Mouse (Mus musculus) adrenal gland, postnatal 36 days (tissue): ENCODE measurements around the gene Vps35. TPM values are rescaled to one million over a fixed set of nuclear protein-coding genes. Genes with fewer than 3 reads are reported as not detected.

Experiments used
- DNase-seq, 2 experiments: peaks; one replicate each; pipeline ENCODE4 v3.0.0; 2021; ENCODE audit warnings: mixed read lengths in 1 of 2
- long read RNA-seq, 2 experiments: library from polyadenylated mRNA; stranded (forward); transcript quantifications; one replicate each; pipeline ENCODE4 v2.0.0; 2021; ENCODE audit warnings: borderline sequencing depth in 2 of 2
- total RNA-seq, 2 experiments: library from RNA; stranded (reverse); gene quantifications; 2 replicates each; pipeline ENCODE4 v1.2.3; 2021

Gene Vps35
- 100 to 1,000 TPM; 105 to 108 TPM for total RNA-seq
- long read RNA-seq, experiment 1, transcript Vps35-201 (17 exons, 3,474 nt) = major isoform, 159 of 172 reads
- long read RNA-seq, experiment 1, partial matches to known transcripts = 7 of 172 reads
- long read RNA-seq, experiment 1, other reads (novel, unspliced or antisense) = 6 of 172 reads
- long read RNA-seq, experiment 2, transcript Vps35-201 (17 exons, 3,474 nt) = major isoform, 24 of 29 reads
- long read RNA-seq, experiment 2, partial matches to known transcripts = 4 of 29 reads
- long read RNA-seq, experiment 2, other reads (novel, unspliced or antisense) = 1 of 29 reads

DNA sequence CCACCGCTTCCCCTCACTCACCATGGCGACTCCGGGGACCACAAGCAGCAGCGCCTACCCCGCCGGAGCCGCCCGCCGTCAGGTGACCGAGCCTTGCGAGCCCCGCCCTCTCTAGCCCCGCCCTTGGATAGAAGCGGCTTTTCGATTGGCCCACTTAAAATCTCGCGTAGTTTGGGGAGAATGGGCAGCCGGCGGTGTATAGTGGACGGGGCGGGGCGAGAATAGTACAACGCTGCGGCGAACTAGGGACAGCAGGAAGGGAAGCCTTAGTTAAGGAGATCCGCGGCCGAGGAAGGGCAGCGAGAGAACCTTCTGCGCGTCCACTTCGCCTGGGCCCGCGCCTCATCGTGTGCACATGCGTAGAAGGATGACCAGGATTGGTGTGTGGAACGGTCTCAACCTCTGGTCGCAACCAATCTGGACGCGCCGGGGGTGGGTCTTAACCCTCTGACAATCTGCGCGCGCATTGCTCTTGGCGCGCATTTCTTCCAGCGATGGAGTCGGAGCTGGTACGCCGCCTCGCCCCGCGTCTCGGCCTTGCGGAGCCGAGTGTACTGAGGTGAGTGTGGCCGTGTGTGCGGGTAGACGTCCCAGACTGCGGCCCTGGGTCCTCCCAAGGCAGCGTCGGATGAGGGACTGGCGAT, at the start of gene Vps35, which contains the start of gene Orc6:
Vps35 (minus strand) TSS at position 369 of the 644 bp plus-strand sequence.
Orc6 (plus strand) TSS at position 199 of the 644 bp plus-strand sequence.
- DNase-seq = peak; percentile 96 to 97

- no peak for DNase-seq
Measured at GRCm38 (mm10) chr8:85339871-85340573, 40.4 kb upstream of the Vps35 start.

DNA sequence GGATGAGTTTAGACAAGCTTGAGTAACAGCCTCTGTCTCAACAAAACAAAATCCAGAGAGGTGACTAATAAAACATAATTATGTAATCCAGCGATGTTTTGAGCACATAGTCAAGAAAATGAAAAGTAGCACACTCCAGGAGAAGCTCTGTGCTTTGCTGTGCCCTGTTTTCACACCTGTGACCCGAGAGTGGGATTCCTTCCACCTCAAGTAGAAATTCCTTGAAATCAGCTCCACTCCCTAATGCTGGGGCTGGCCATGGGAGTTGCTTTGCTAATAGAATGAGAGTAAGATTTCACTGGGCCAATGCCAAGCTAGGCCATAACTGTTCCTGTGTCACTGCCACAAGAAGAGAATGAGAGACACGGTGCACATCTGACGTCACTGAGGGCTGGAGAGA, 38.1 kb upstream of the Vps35 start:
- peak; percentile 3 to 12 for DNase-seq

- DNase-seq = no peak
Measured at GRCm38 (mm10) chr8:85336211-85336933, 36.8 kb upstream of the Vps35 start.

DNA sequence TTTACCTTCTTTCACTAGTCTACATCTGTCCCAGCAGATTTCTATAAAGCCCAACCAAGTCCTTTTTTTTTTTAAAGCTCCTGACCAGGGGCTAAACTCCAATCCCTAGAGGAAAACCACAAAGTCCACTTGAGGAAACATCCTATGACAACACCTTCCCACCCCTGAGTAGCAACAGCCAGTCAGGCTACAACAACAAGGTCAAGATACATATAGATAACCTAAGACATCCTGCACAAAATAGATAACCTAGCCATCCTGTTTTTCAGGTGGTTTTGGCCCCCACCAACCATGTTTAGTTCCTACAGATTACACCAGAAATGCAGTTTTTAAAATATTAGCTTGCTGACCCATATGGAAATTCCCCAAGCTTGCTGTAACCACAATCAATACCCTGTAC, 35.5 kb upstream of the Vps35 start:
- no peak for DNase-seq

DNA sequence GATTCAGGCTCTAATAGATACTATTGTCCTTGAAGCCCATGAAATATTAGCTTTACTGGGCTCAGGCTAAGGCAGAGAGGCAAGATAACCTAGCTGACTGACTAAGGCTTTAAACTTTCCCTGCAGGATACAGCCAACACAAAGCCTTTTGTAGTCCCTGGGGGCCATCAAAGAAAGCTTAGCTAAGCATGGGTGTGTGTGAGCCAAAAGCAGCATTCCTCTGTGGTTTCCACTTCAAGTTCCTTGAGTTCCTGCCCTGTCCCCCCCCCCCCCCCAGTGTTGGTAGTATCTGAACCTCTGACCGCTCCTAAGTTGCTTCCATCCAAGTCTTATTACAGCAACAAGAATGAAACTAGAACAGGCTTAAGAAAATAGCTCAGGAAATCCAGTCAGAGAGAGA, 29.9 kb upstream of the Vps35 start:
- DNase-seq = peak in 1 of 2 experiments; percentile 11

DNA sequence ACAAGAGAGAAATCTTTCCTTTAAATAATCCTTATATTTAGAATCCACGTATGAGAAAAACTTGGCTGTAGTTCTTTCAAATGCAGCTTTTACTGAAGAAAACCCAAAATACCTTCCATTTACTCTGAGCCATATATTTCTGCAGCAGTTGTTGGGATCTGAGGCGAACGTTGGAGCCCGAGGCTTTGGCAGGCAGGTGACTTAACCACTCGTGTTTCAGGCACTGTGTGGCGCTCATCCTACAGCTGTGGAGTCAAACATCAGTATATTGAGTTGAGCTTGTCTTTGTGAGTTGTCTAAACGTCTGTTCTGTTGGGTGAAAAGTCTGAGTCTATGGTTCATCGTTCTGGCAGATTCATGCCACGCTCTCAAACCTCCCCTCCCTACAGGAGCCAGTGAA, 27.4 kb upstream of the Vps35 start:
- no peak for DNase-seq

- no peak for DNase-seq
Measured at GRCm38 (mm10) chr8:85323084-85323483, 23.5 kb upstream of the Vps35 start.

DNA sequence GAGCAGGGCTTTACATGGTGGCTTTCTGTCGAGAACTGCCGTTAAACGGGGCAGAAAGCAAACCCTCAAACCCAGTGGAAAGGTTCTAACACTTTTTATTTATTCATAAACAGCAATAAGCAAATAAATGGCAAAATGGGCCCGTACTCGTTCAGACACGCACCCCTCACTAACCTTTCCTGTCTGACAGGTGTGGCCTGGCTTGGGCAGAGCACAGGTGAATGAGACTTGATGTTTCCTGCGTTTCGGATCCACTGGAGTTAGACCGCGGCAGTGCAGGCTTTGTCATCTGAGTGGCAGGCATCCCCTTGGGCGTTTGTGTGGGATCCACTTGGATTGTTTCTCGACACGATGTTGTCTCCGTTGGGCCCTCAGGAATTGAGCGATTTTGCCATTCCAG, 22.4 kb upstream of the Vps35 start:
- DNase-seq = no peak

DNA sequence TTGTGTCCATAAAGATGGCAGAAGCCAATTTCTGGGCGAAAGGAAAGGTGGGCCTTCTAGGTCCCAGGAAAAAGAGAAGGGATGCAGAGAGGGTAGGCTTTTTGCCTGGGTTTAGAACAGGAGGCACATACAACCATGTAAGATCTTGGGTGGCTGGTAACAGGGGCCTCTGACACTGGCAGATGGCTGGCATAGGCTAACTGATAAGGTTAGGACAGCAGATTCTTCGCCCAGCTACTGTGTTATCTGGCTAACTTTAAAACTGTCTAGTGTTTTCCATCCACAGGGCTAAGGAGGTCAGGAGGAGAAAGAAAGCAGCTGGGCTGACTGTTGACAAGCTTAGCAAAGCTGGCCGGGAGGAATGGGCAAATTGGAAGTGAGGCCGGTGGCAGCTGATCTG, 18.9 kb upstream of the Vps35 start:
- DNase-seq = no peak

GRCm38 (mm10) chr8:85313036-85313435, 13.4 kb upstream of the Vps35 start:
- DNase-seq = no peak

DNA sequence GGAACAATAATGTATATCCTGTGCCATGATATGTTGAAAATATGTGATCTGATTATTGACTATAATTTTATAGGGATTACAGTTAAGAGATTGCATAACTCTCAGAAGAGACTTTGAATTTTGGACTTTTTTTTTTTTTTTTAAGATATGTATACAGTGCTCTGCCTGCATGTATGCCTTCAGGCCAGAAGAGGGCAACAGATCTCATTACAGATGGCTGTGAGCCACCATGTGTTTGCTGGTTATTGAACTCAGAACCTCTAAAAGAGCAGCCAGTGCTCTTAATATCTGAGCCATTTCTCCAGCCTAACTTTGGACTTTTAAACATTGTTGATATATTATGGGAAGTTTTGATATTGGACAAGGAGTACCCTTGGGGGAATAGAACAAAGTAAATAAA, 12.1 kb upstream of the Vps35 start:
- DNase-seq = peak; percentile 27 to 30

DNA sequence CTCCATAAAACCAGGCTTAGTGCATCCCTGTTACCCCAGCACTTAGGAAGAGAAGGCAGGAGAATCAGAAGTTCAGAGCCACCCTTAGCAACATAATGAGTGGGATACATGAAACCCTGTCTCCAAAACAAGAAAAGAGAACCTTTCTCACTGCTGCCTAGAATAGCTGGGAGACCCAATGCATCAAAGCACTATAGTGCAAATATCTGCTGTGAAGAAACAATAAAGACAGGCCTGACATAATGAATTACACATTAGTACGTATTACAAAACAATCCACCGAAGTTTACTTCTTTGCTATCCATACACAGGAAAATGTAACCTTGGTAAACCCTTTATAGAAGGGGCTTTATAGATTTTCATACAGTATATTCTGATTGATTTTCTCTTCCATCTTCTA, 9.0 kb upstream of the Vps35 start:
- no peak for DNase-seq

- no peak for DNase-seq
Measured at GRCm38 (mm10) chr8:85303531-85303930, 3.9 kb upstream of the Vps35 start.

DNA sequence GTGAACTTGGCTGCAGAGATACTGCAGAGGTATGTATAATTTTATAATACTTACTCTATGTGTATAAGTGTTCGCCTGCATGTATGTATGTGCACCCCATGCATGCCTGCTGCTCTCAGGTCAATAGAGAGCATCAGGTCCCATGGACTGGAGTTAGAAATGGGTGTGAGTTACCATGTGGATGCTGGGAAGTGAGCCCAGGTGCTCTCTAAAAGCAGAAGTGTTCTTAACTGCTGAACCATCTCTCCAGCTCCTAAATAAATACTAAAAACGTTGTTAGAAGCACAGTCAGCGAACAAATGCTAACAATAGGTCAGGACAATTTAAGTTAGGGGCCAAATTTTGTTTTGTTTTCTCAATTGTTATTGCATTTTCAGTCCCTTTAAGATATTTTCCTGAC, 3.3 kb upstream of the Vps35 start:
- DNase-seq = no peak

DNA sequence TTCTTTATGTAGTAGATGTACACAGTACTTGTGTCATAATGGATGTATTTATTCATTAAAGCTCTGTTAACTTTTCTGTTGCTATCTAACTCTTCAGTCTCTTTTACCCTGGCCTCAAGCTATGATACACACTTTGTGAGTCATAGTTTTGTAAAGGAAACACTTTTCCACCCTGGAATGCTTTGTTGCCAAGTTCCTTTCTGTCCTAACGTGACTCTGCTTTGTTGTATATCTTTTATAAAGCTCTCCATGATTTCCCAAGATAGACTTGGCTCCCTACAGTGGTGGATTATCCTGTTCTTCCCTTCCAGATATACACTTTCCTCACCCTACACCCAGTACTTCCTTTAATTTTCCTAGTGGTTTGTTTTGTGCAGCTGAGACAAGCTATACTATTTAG, 2.3 kb upstream of the Vps35 start:
- no peak for DNase-seq

- peak in 1 of 2 experiments; percentile 8 for DNase-seq
Measured at GRCm38 (mm10) chr8:85298600-85299433, 785 bp downstream of the Vps35 start.

DNA sequence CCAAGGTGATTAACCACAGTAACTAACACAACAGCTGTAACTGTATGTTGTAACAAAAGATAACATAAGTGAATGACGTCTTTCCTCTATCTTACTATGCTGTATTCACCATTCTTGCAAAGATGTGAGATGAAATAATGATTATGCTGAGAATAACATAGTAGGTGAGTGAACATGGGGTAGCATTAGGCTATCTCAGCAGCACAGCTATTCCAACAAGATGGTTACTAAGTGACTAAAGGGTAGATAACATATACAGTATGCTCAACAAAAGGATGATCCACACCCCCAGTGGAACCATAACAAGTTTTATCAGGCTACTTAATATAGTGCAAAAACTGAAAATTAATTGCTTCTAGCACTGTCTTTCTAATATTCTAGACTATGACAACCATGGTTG, 12.8 kb downstream of the Vps35 start:
- DNase-seq = no peak

DNA sequence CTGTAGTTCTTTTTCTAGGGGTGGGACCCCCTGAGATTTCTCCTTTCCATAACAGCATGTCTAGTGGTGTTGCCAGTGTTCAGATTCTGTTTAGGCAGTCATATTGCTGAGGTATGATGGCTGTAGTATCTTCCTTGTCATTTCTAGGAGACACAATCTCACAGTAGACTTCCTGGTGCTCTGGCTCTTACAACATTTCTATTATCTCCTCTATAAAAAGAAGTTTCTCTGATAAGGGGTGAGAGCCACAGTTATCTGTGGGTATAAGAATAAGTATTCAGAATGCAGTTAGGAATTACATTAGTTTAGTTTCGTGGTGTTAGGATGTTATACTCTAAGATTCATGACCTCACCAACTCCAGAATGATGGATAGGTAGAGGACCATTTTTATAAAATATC, 72.3 kb downstream of the Vps35 start:
- no peak for DNase-seq

- no peak for DNase-seq
Measured at GRCm38 (mm10) chr8:85225688-85226087, 73.9 kb downstream of the Vps35 start, which contains the start of gene Olfr371. Olfr371 (plus strand) TSS chr8:85225988.

- peak in 1 of 2 experiments; percentile 4 for DNase-seq
Measured at GRCm38 (mm10) chr8:85220992-85221391, 78.6 kb downstream of the Vps35 start.

DNA sequence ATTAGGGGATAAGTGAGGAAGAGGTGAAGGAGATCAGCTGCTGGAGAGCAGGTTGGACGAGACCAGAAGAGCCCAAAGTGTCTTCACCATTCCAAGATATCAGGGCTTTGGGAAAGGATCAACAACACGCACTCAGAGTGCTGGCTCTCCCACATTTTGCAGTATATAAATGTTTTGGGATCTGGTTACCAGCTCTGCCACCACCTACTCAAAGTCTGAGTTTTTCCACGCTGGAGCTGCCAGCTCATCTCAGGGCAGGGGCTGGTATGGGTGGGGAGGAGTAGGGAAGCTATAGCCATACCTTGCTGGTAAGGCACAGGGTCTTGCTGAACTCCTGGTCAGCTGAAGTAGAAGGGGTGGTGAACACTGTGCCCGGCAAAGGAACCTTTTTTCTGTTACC, 79.4 kb downstream of the Vps35 start:
- DNase-seq = no peak
